Mouse (Mus musculus): Measurements from ENCODE around the gene 1810065E05Rik. TPM values are rescaled to one million over a fixed set of nuclear protein-coding genes. Genes with fewer than 3 reads are reported as not detected.

The 1810065E05Rik gene
- not detected in 2 replicates for polyA plus RNA-seq (2014; fragmentation: Nextera tagmentation; extraction: Ambion mirVana)

GRCm38 (mm10) chr11:58420815-58421214 is at the start of gene 1810065E05Rik:
TSS of gene 1810065E05Rik (plus strand) at chr11:58421111.
- no peak within 1 kb of the TSS for H3K9ac ChIP-seq (ENCODE audit: low read depth, low read length)
- H3K4me1 ChIP-seq (ENCODE audit: control insufficient read depth, insufficient read depth, low read length) = no peaks in the 10 kb centered on the region
- H3K27ac ChIP-seq (replicated peaks; ENCODE audit: low read depth, low read length) = no peak within 1 kb of the TSS
- no peaks in the 10 kb centered on the region for H3K36me3 ChIP-seq (ENCODE audit: control insufficient read depth, insufficient read depth, low read length)
- H3K4me3 ChIP-seq (ENCODE audit: low read depth, low read length) = no peak within 1 kb of the TSS
- H3K9me3 ChIP-seq (ENCODE audit: control insufficient read depth, low read length) = no peaks in the 10 kb centered on the region
- ATAC-seq (ENCODE audit: low read depth) (no peak), DNase-seq (ENCODE audit: low spot score) (no peak)
- 65% methylated on average over 1 of the region's 1 CpGs for WGBS
- H3K4me2 ChIP-seq (ENCODE audit: low read depth, low read length) = no peak within 1 kb of the TSS
- H3K27me3 ChIP-seq (replicated peaks; ENCODE audit: control insufficient read depth, insufficient read depth, low read length) = no peaks in the 10 kb centered on the region

GRCm38 (mm10) chr11:58377273-58377672 is 43.6 kb upstream of the 1810065E05Rik start:
- Histone ChIP-seq H3K9ac (ENCODE audit: low read depth, low read length) (no peak overlapping the region), H3K4me1 (ENCODE audit: control insufficient read depth, insufficient read depth, low read length) (no peaks in the 10 kb centered on the region), H3K4me2 (ENCODE audit: low read depth, low read length) (no peak overlapping the region), H3K27ac (replicated peaks; ENCODE audit: low read depth, low read length) (no peak overlapping the region), H3K36me3 (ENCODE audit: control insufficient read depth, insufficient read depth, low read length) (no peaks in the 10 kb centered on the region), H3K27me3 (replicated peaks; ENCODE audit: control insufficient read depth, insufficient read depth, low read length) (no peaks in the 10 kb centered on the region), H3K9me3 (ENCODE audit: control insufficient read depth, low read length) (no peaks in the 10 kb centered on the region), H3K4me3 (ENCODE audit: low read depth, low read length) (no peak overlapping the region)
- DNase-seq (ENCODE audit: low spot score) = no peak
- no peak for ATAC-seq (ENCODE audit: low read depth)
- WGBS = 83% methylated on average over 2 of the region's 2 CpGs

- H3K4me3 ChIP-seq (ENCODE audit: low read depth, low read length) = no peak overlapping the region
- no peak for ATAC-seq (ENCODE audit: low read depth)
- H3K4me1 ChIP-seq (ENCODE audit: control insufficient read depth, insufficient read depth, low read length) = no peaks in the 10 kb centered on the region
- 70% methylated on average over 1 of the region's 1 CpGs for WGBS
- no peaks in the 10 kb centered on the region for H3K9me3 ChIP-seq (ENCODE audit: control insufficient read depth, low read length)
- no peak for DNase-seq (ENCODE audit: low spot score)
- no peak overlapping the region for H3K27ac ChIP-seq (replicated peaks; ENCODE audit: low read depth, low read length)
- no peaks in the 10 kb centered on the region for H3K36me3 ChIP-seq (ENCODE audit: control insufficient read depth, insufficient read depth, low read length)
- H3K27me3 ChIP-seq (replicated peaks; ENCODE audit: control insufficient read depth, insufficient read depth, low read length) = no peaks in the 10 kb centered on the region
- H3K9ac ChIP-seq (ENCODE audit: low read depth, low read length) = no peak overlapping the region
- H3K4me2 ChIP-seq (ENCODE audit: low read depth, low read length) = no peak overlapping the region
These were observed 43.2 kb upstream of the 1810065E05Rik start for GRCm38 (mm10) chr11:58377686-58378085.

GRCm38 (mm10) chr11:58378763-58379278 is 42.1 kb upstream of the 1810065E05Rik start, which contains the start of gene Lypd8:
TSS of gene Lypd8 (plus strand) at chr11:58379043.
- no peak within 1 kb of the TSS for H3K4me3 ChIP-seq (ENCODE audit: low read depth, low read length)
- WGBS = 81% methylated on average over 3 of the region's 3 CpGs
- no peaks in the 10 kb centered on the region for H3K4me1 ChIP-seq (ENCODE audit: control insufficient read depth, insufficient read depth, low read length)
- DNase-seq (ENCODE audit: low spot score) = no peak
- H3K27ac ChIP-seq (replicated peaks; ENCODE audit: low read depth, low read length) = no peak within 1 kb of the TSS
- no peaks in the 10 kb centered on the region for H3K36me3 ChIP-seq (ENCODE audit: control insufficient read depth, insufficient read depth, low read length)
- H3K9me3 ChIP-seq (ENCODE audit: control insufficient read depth, low read length) = no peaks in the 10 kb centered on the region
- no peak within 1 kb of the TSS for H3K9ac ChIP-seq (ENCODE audit: low read depth, low read length)
- ATAC-seq (ENCODE audit: low read depth) = no peak
- no peak within 1 kb of the TSS for H3K4me2 ChIP-seq (ENCODE audit: low read depth, low read length)
- H3K27me3 ChIP-seq (replicated peaks; ENCODE audit: control insufficient read depth, insufficient read depth, low read length) = no peaks in the 10 kb centered on the region

- no peak overlapping the region for H3K4me2 ChIP-seq (ENCODE audit: low read depth, low read length)
- H3K4me3 ChIP-seq (ENCODE audit: low read depth, low read length) = no peak overlapping the region
- H3K9ac ChIP-seq (ENCODE audit: low read depth, low read length) = no peak overlapping the region
- WGBS = 90% methylated on average over 1 of the region's 1 CpGs
- H3K4me1 ChIP-seq (ENCODE audit: control insufficient read depth, insufficient read depth, low read length) = no peaks in the 10 kb centered on the region
- no peak for DNase-seq (ENCODE audit: low spot score)
- ATAC-seq (ENCODE audit: low read depth) = no peak
- H3K36me3 ChIP-seq (ENCODE audit: control insufficient read depth, insufficient read depth, low read length) = no peaks in the 10 kb centered on the region
- H3K27me3 ChIP-seq (replicated peaks; ENCODE audit: control insufficient read depth, insufficient read depth, low read length) = no peaks in the 10 kb centered on the region
- H3K9me3 ChIP-seq (ENCODE audit: control insufficient read depth, low read length) = no peaks in the 10 kb centered on the region
- no peak overlapping the region for H3K27ac ChIP-seq (replicated peaks; ENCODE audit: low read depth, low read length)
These were observed 41.4 kb upstream of the 1810065E05Rik start for GRCm38 (mm10) chr11:58379516-58379915.

- 90% methylated on average over 6 of the region's 6 CpGs for WGBS
- ATAC-seq (ENCODE audit: low read depth) = no peak
These were observed 38.4 kb upstream of the 1810065E05Rik start for GRCm38 (mm10) chr11:58382471-58382870.

GRCm38 (mm10) chr11:58399985-58400645 is 20.8 kb upstream of the 1810065E05Rik start:
- no peaks in the 10 kb centered on the region for H3K27me3 ChIP-seq (replicated peaks; ENCODE audit: control insufficient read depth, insufficient read depth, low read length)
- H3K9ac ChIP-seq (ENCODE audit: low read depth, low read length) = no peak overlapping the region
- ATAC-seq (ENCODE audit: low read depth) (no peak), DNase-seq (ENCODE audit: low spot score) (no peak)
- 59% methylated on average over 6 of the region's 6 CpGs for WGBS
- H3K9me3 ChIP-seq (ENCODE audit: control insufficient read depth, low read length) = no peaks in the 10 kb centered on the region
- H3K4me2 ChIP-seq (ENCODE audit: low read depth, low read length) = no peak overlapping the region
- no peak overlapping the region for H3K4me3 ChIP-seq (ENCODE audit: low read depth, low read length)
- H3K4me1 ChIP-seq (ENCODE audit: control insufficient read depth, insufficient read depth, low read length) = no peaks in the 10 kb centered on the region
- H3K27ac ChIP-seq (replicated peaks; ENCODE audit: low read depth, low read length) = no peak overlapping the region
- H3K36me3 ChIP-seq (ENCODE audit: control insufficient read depth, insufficient read depth, low read length) = no peaks in the 10 kb centered on the region

More at GRCm38 (mm10) chr11:58382471-58382870, 38.4 kb upstream of the 1810065E05Rik start:
- H3K9me3 ChIP-seq (ENCODE audit: control insufficient read depth, low read length) = no peaks in the 10 kb centered on the region
- no peak overlapping the region for H3K9ac ChIP-seq (ENCODE audit: low read depth, low read length)
- DNase-seq (ENCODE audit: low spot score) = no peak
- H3K27ac ChIP-seq (replicated peaks; ENCODE audit: low read depth, low read length) = no peak overlapping the region
- no peaks in the 10 kb centered on the region for H3K36me3 ChIP-seq (ENCODE audit: control insufficient read depth, insufficient read depth, low read length)
- H3K27me3 ChIP-seq (replicated peaks; ENCODE audit: control insufficient read depth, insufficient read depth, low read length) = no peaks in the 10 kb centered on the region
- H3K4me3 ChIP-seq (ENCODE audit: low read depth, low read length) = no peak overlapping the region
- no peaks in the 10 kb centered on the region for H3K4me1 ChIP-seq (ENCODE audit: control insufficient read depth, insufficient read depth, low read length)
- H3K4me2 ChIP-seq (ENCODE audit: low read depth, low read length) = no peak overlapping the region

- Histone ChIP-seq H3K4me1 (ENCODE audit: control insufficient read depth, insufficient read depth, low read length) (no peaks in the 10 kb centered on the region), H3K27ac (replicated peaks; ENCODE audit: low read depth, low read length) (no peak overlapping the region), H3K4me2 (ENCODE audit: low read depth, low read length) (no peak overlapping the region), H3K27me3 (replicated peaks; ENCODE audit: control insufficient read depth, insufficient read depth, low read length) (no peaks in the 10 kb centered on the region), H3K9ac (ENCODE audit: low read depth, low read length) (no peak overlapping the region), H3K9me3 (ENCODE audit: control insufficient read depth, low read length) (no peaks in the 10 kb centered on the region), H3K36me3 (ENCODE audit: control insufficient read depth, insufficient read depth, low read length) (no peaks in the 10 kb centered on the region), H3K4me3 (ENCODE audit: low read depth, low read length) (no peak overlapping the region)
- ATAC-seq (ENCODE audit: low read depth) (no peak), DNase-seq (ENCODE audit: low spot score) (no peak)
- WGBS = 41% methylated on average over 5 of the region's 5 CpGs
These were observed 20.3 kb upstream of the 1810065E05Rik start for GRCm38 (mm10) chr11:58400655-58401054.

GRCm38 (mm10) chr11:58408066-58408465 is 12.8 kb upstream of the 1810065E05Rik start:
- no peak for ATAC-seq (ENCODE audit: low read depth)
- DNase-seq (ENCODE audit: low spot score) = no peak
- Histone ChIP-seq H3K4me3 (ENCODE audit: low read depth, low read length) (no peak overlapping the region), H3K9me3 (ENCODE audit: control insufficient read depth, low read length) (no peaks in the 10 kb centered on the region), H3K27me3 (replicated peaks; ENCODE audit: control insufficient read depth, insufficient read depth, low read length) (no peaks in the 10 kb centered on the region), H3K27ac (replicated peaks; ENCODE audit: low read depth, low read length) (no peak overlapping the region), H3K4me1 (ENCODE audit: control insufficient read depth, insufficient read depth, low read length) (no peaks in the 10 kb centered on the region), H3K36me3 (ENCODE audit: control insufficient read depth, insufficient read depth, low read length) (no peaks in the 10 kb centered on the region), H3K9ac (ENCODE audit: low read depth, low read length) (no peak overlapping the region), H3K4me2 (ENCODE audit: low read depth, low read length) (no peak overlapping the region)
- 71% methylated on average over 3 of the region's 3 CpGs for WGBS
